Mouse (Mus musculus) hindbrain, embryonic 14.5 days (tissue): Measurements from ENCODE around the gene Rims1. TPM values are rescaled to one million over a fixed set of nuclear protein-coding genes. Genes with fewer than 3 reads are reported as not detected.

Experiments used
- ATAC-seq: fragments of 200-750 bp; cut with Nextera tagmentation; 2 replicates; pipeline ENCODE4 v1.8.0; 2017; ENCODE audit warnings: moderate number of reproducible peaks, mild to moderate bottlenecking, moderate TSS enrichment, moderate library complexity; ENCODE audit not compliant: low FRiP score
- DNase-seq: peaks from one replicate; pipeline ENCODE4 v3.0.0-alpha.2; 2015; ENCODE audit warnings: low spot score
- H3K27ac ChIP-seq: fragments of 300-500 bp; sonication (generic); 2 replicates; pipeline ENCODE4 v1.5.1; 2014; ENCODE audit warnings: mild to moderate bottlenecking, moderate library complexity
- H3K27me3 ChIP-seq: fragments of 300-500 bp; sonication (generic); 2 replicates; pipeline ENCODE4 v1.6.1; 2014; ENCODE audit warnings: mild to moderate bottlenecking, low read length, mixed read lengths; ENCODE audit not compliant: control insufficient read depth, insufficient read depth
- H3K36me3 ChIP-seq: fragments of 300-500 bp; sonication (generic); replicated peaks from 2 replicates; pipeline ENCODE4 v1.6.1; 2014; ENCODE audit not compliant: control insufficient read depth, insufficient read depth
- H3K4me1 ChIP-seq: fragments of 300-500 bp; sonication (generic); replicated peaks from 2 replicates; pipeline ENCODE4 v1.6.1; 2014; ENCODE audit warnings: antibody characterized with exemption, low read length, mixed read lengths; ENCODE audit not compliant: control insufficient read depth, insufficient read depth
- H3K4me2 ChIP-seq: fragments of 300-500 bp; sonication (generic); replicated peaks from 2 replicates; pipeline ENCODE4 v1.6.1; 2014; ENCODE audit warnings: mild to moderate bottlenecking, moderate library complexity
- H3K4me3 ChIP-seq: fragments of 300-500 bp; sonication (generic); replicated peaks from 2 replicates; pipeline ENCODE4 v1.5.1; 2014; ENCODE audit warnings: mild to moderate bottlenecking, low read length
- H3K9ac ChIP-seq: fragments of 300-500 bp; sonication (generic); 2 replicates; pipeline ENCODE4 v1.6.1; 2014
- H3K9me3 ChIP-seq: fragments of 300-500 bp; sonication (generic); 2 replicates; pipeline ENCODE4 v1.6.1; 2016; ENCODE audit warnings: low read length; ENCODE audit not compliant: control insufficient read depth
- WGBS: fragments of 180-500 bp; shearing (Covaris S2); extraction: QIAGEN DNeasy Blood & Tissue Kit; methylation state at CpG from one replicate; pipeline ENCODE4 v1.1.7; 2014; 5-methylcytosine and 5-hydroxymethylcytosine counted together
- polyA plus RNA-seq: library from polyadenylated mRNA; unstranded; fragments of >200 nt; fragmentation: Nextera tagmentation; extraction: Ambion mirVana; gene quantifications from 2 replicates; pipeline ENCODE4 v1.2.1, GENCODE M21; 2014

Gene Rims1
- polyA plus RNA-seq, 1 experiment from 2014 or later, result 24.5 TPM

GRCm38 (mm10) chr1:22265528-22265927 is 540.3 kb downstream of the Rims1 start:
- no peak overlapping the region for H3K9ac ChIP-seq
- WGBS, result 78% methylated on average over 3 of the region's 3 CpGs
- no peaks in the 10 kb centered on the region for H3K9me3 ChIP-seq
- no peak for ATAC-seq
- no peak overlapping the region for H3K4me3 ChIP-seq
- no peak overlapping the region for H3K4me2 ChIP-seq
- no peak overlapping the region for H3K27ac ChIP-seq
- no peaks in the 10 kb centered on the region for H3K27me3 ChIP-seq
- no peaks in the 10 kb centered on the region for H3K36me3 ChIP-seq
- H3K4me1 ChIP-seq, result peaks cover 6% of the 10 kb centered on the region; the same call in 1 of the 2 replicates
- DNase-seq, result no peak

DNA sequence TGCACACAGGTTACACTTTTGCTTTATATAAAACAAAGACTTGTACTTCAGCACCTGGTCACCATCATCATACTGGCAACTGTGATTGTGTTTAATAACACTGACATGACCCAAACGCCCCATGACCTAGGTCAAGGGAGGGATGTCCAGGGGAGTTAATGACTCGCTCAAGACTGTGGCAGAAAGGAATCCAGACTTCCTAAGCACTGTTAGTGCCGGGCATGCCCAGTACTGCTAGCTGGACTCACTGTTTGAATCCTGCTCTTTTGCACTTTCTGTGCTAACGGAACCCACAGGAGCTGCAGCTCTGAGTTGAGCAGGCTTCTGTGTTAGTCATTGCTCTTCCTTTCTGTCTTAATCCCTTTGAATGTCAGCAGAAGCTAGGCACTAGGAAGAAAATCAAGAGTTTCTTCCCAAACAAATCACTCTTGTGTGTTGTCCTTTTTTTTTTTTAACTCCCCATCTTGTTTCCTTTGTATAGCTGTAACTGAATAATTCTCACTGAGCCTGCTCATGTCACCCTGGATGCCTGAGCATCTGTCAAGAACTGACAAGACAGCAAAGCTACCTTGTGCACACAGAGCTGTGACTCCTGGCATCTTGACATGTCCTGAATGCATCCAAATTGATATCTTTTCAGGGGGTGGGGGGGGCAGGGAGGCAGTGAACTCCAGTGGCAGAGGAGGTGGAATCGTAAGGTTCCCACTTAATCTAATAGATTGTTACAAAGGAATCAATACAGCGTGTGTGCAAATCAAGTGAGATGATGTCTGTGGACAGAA is 543.4 kb downstream of the Rims1 start:
- ATAC-seq, result no peak
- H3K36me3 ChIP-seq, result no peaks in the 10 kb centered on the region
- no peak overlapping the region for H3K4me2 ChIP-seq
- H3K9ac ChIP-seq, result no peak overlapping the region
- no peak overlapping the region for H3K27ac ChIP-seq
- DNase-seq, result no peak
- H3K4me3 ChIP-seq, result no peak overlapping the region
- H3K9me3 ChIP-seq, result no peaks in the 10 kb centered on the region
- H3K27me3 ChIP-seq, result no peaks in the 10 kb centered on the region
- 58% methylated on average over 6 of the region's 6 CpGs for WGBS
- H3K4me1 ChIP-seq, result peaks cover 6% of the 10 kb centered on the region; the same call in 1 of the 2 replicates

DNA sequence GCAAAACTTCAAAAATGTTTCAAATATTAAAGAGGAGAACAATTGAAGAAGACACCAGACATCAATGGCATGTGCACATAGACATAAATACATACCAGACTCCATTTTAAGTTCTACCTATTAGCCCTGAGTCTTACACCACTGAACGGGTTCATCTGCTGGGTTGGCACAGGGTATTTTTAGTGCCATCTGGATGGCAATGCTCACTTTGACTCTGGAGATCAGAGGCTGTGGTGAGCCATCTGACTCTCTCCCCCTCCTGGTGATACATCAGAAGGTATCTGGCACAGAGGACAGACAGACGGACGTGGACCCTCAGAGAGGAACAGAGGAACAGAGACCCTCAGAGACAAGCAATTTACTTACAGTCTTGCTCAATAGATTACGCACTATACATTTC is 544.1 kb downstream of the Rims1 start:
- Histone ChIP-seq H3K9me3 (no peaks in the 10 kb centered on the region), H3K4me3 (no peak overlapping the region), H3K4me1 (peaks cover 6% of the 10 kb centered on the region; the same call in 1 of the 2 replicates), H3K27me3 (no peaks in the 10 kb centered on the region), H3K4me2 (no peak overlapping the region), H3K36me3 (no peaks in the 10 kb centered on the region), H3K9ac (no peak overlapping the region), H3K27ac (no peak overlapping the region)
- DNase-seq, result no peak
- 87% methylated on average over 4 of the region's 4 CpGs for WGBS
- ATAC-seq, result no peak

GRCm38 (mm10) chr1:22260291-22260690 is 545.5 kb downstream of the Rims1 start:
- no peaks in the 10 kb centered on the region for H3K27me3 ChIP-seq
- no peak overlapping the region for H3K4me3 ChIP-seq
- no peak for DNase-seq
- 93% methylated on average over 2 of the region's 2 CpGs for WGBS
- no peaks in the 10 kb centered on the region for H3K4me1 ChIP-seq
- no peak overlapping the region for H3K4me2 ChIP-seq
- no peaks in the 10 kb centered on the region for H3K9me3 ChIP-seq
- H3K27ac ChIP-seq, result no peak overlapping the region
- ATAC-seq, result no peak
- no peaks in the 10 kb centered on the region for H3K36me3 ChIP-seq
- H3K9ac ChIP-seq, result no peak overlapping the region

DNA sequence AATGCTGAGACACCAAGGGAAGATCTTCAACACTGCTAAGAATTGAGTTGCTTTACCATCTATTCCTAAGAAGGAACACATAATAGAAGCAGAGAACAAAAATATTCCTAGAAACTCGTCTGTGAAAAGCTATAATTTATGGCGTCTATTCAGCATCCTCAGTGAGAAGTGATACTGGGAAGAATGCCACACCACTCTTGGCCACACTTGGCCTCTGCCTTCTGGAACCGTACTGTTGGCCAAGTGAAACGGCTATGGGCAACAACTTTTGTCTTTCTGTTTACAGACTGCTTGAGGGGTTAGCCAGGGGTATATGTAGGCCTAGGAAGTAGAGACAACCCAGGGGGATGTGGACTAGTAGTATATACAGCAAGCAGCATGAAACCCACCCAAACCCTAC is 547.4 kb downstream of the Rims1 start:
- ATAC-seq (no peak), DNase-seq (no peak)
- Histone ChIP-seq H3K27ac (no peak overlapping the region), H3K9ac (no peak overlapping the region), H3K4me3 (no peak overlapping the region), H3K36me3 (no peaks in the 10 kb centered on the region), H3K27me3 (no peaks in the 10 kb centered on the region), H3K9me3 (no peaks in the 10 kb centered on the region), H3K4me2 (no peak overlapping the region), H3K4me1 (no peaks in the 10 kb centered on the region)
- 74% methylated on average over 4 of the region's 4 CpGs for WGBS

DNA sequence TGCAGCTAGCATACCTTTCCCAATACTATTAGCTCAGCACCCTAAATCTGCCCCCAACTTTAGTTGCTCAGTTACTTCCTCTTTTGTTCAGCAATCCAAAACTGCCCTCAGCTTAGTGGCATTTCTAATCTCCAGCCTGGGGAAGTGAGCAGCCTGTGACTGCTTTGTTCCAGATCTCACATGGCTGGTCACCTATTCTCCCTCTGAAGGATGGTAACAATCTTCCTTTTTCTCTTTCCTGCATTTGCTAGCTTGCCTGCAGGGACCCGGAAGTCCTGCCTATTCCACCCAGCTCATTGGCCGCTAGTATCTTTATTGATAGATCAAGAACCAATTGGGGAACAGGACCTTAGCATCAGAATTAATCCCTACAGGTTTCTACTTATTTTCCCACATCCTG is 551.5 kb downstream of the Rims1 start:
- H3K4me3 ChIP-seq, result no peak overlapping the region
- no peaks in the 10 kb centered on the region for H3K27me3 ChIP-seq
- DNase-seq, result no peak
- no peaks in the 10 kb centered on the region for H3K4me1 ChIP-seq
- H3K4me2 ChIP-seq, result no peak overlapping the region
- H3K36me3 ChIP-seq, result no peaks in the 10 kb centered on the region
- no peak overlapping the region for H3K27ac ChIP-seq
- H3K9me3 ChIP-seq, result no peaks in the 10 kb centered on the region
- 97% methylated on average over 2 of the region's 2 CpGs for WGBS
- no peak overlapping the region for H3K9ac ChIP-seq
- no peak for ATAC-seq

DNA sequence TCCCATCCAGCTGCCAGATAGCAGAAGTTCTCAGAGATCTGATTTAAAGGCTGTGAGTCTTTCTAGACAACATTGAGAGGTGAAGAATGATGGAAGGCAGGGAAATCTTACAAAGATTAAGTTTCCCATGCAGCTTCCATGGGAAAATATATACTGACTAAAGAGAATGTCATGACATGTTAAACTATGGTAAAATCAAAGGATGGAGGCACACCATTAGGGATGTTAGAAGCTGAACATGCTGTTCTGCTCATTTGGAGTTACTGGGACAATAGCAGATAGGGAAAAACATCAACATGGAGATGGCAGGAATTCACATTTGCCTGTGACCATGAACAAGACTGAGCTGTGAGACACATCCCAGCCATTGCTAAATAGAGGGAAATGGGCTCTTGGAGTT is 552.9 kb downstream of the Rims1 start:
- Histone ChIP-seq H3K4me1 (no peaks in the 10 kb centered on the region), H3K4me2 (no peak overlapping the region), H3K9ac (no peak overlapping the region), H3K9me3 (no peaks in the 10 kb centered on the region), H3K4me3 (no peak overlapping the region), H3K36me3 (no peaks in the 10 kb centered on the region), H3K27ac (no peak overlapping the region), H3K27me3 (no peaks in the 10 kb centered on the region)
- DNase-seq (no peak), ATAC-seq (no peak)

DNA sequence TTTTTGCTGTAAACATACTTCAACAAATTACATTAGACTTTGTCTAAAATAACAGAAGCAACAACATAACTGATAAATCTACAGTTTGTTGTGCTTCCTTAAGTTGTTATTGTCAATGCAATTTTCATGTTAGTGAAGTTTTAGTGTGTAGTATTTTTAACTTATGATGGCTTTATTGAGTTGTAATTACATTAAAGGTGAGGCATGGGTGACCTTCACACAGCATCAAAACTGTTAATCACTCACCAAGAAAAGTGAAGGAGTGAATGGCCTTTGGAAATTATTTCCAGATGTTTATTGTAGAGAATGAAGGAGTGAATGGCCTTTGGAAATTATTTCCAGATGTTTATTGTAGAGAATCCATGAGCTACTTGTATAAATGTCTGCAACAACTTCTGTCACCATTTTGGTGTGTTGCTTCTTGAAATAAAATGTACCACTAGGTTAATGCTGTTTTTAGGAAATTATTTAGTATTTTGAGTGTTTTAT is 556.9 kb downstream of the Rims1 start:
- Histone ChIP-seq H3K4me2 (no peak overlapping the region), H3K36me3 (no peaks in the 10 kb centered on the region), H3K27ac (no peak overlapping the region), H3K27me3 (no peaks in the 10 kb centered on the region), H3K9ac (no peak overlapping the region), H3K4me1 (no peaks in the 10 kb centered on the region), H3K4me3 (no peak overlapping the region), H3K9me3 (no peaks in the 10 kb centered on the region)
- no peak for DNase-seq
- no peak for ATAC-seq

- no peaks in the 10 kb centered on the region for H3K27me3 ChIP-seq
- WGBS, result 90% methylated on average over 2 of the region's 2 CpGs
- H3K4me3 ChIP-seq, result no peak overlapping the region
- no peaks in the 10 kb centered on the region for H3K36me3 ChIP-seq
- DNase-seq (no peak), ATAC-seq (no peak)
- H3K27ac ChIP-seq, result no peak overlapping the region
- no peak overlapping the region for H3K9ac ChIP-seq
- no peaks in the 10 kb centered on the region for H3K4me1 ChIP-seq
- H3K9me3 ChIP-seq, result no peaks in the 10 kb centered on the region
- H3K4me2 ChIP-seq, result no peak overlapping the region
Measured at GRCm38 (mm10) chr1:22245748-22246147, 560.0 kb downstream of the Rims1 start.
